Mouse (Mus musculus) intestine, embryonic 14.5 days (tissue): Measurements from ENCODE around the gene Gm26657. TPM values are rescaled to one million over a fixed set of nuclear protein-coding genes. Genes with fewer than 3 reads are reported as not detected.

Experiments used
- ATAC-seq: fragments of 200-750 bp; cut with Nextera tagmentation; replicated peaks from 2 replicates; pipeline ENCODE4 v1.8.0; 2017; ENCODE audit warnings: low read depth, moderate number of reproducible peaks, moderate TSS enrichment, moderate library complexity; ENCODE audit not compliant: low FRiP score, low TSS enrichment
- DNase-seq: peaks from one replicate; pipeline ENCODE4 v3.0.0-alpha.2; 2018; ENCODE audit warnings: low spot score
- H3K27ac ChIP-seq: fragments of 300-500 bp; sonication (generic); 2 replicates; pipeline ENCODE4 v1.5.1; 2014; ENCODE audit warnings: low read depth, mild to moderate bottlenecking, control low read depth
- H3K27me3 ChIP-seq: fragments of 300-500 bp; sonication (generic); replicated peaks from 2 replicates; pipeline ENCODE4 v1.6.1; 2014; ENCODE audit warnings: low read length, control low read depth; ENCODE audit not compliant: control insufficient read depth, insufficient read depth
- H3K36me3 ChIP-seq: fragments of 300-500 bp; sonication (generic); 2 replicates; pipeline ENCODE4 v1.6.1; 2014; ENCODE audit warnings: low read length, control low read depth; ENCODE audit not compliant: control insufficient read depth, insufficient read depth
- H3K4me1 ChIP-seq: fragments of 300-500 bp; sonication (generic); replicated peaks from 2 replicates; pipeline ENCODE4 v1.6.1; 2014; ENCODE audit warnings: low read length, control low read depth, mixed read lengths; ENCODE audit not compliant: control insufficient read depth, insufficient read depth
- H3K4me2 ChIP-seq: fragments of 300-500 bp; sonication (generic); 2 replicates; pipeline ENCODE4 v1.6.1; 2014; ENCODE audit warnings: low read length
- H3K4me3 ChIP-seq: fragments of 300-500 bp; sonication (generic); 2 replicates; pipeline ENCODE4 v1.5.1; 2014; ENCODE audit warnings: low read depth, low read length, control low read depth, mixed read lengths
- H3K9ac ChIP-seq: fragments of 300-500 bp; sonication (generic); 2 replicates; pipeline ENCODE4 v1.6.1; 2014; ENCODE audit warnings: mild to moderate bottlenecking, low read length
- H3K9me3 ChIP-seq: fragments of 300-500 bp; sonication (generic); 2 replicates; pipeline ENCODE4 v1.6.1; 2016; ENCODE audit warnings: low read length, control low read depth; ENCODE audit not compliant: control insufficient read depth
- WGBS: fragments of 180-500 bp; shearing (Covaris S2); extraction: QIAGEN DNeasy Blood & Tissue Kit; methylation state at CpG from one replicate; pipeline ENCODE4 v1.1.7; 2014; 5-methylcytosine and 5-hydroxymethylcytosine counted together
- polyA plus RNA-seq: library from polyadenylated mRNA; unstranded; fragments of >200 nt; fragmentation: Nextera tagmentation; extraction: Ambion mirVana; gene quantifications from 2 replicates; pipeline ENCODE4 v1.2.1, GENCODE M21; 2014

Gm26657 gene
- not detected in 2 replicates for polyA plus RNA-seq

- ATAC-seq (no peak), DNase-seq (no peak)
Observed at GRCm38 (mm10) chr4:56740020-56740485, at the start of gene Gm26657. TSS of gene Gm26657 (plus strand) at chr4:56740070.

GRCm38 (mm10) chr4:56696401-56696800 lies 43.5 kb upstream of the Gm26657 start:
- DNase-seq (no peak), ATAC-seq (no peak)
- H3K9ac ChIP-seq: no peak overlapping the region
- H3K4me3 ChIP-seq: no peak overlapping the region
- 80% methylated on average over 7 of the region's 7 CpGs for WGBS
- H3K27ac ChIP-seq: no peak overlapping the region
- no peaks in the 10 kb centered on the region for H3K4me1 ChIP-seq
- no peak overlapping the region for H3K4me2 ChIP-seq
- no peaks in the 10 kb centered on the region for H3K36me3 ChIP-seq
- no peaks in the 10 kb centered on the region for H3K9me3 ChIP-seq
- no peaks in the 10 kb centered on the region for H3K27me3 ChIP-seq

More at GRCm38 (mm10) chr4:56740020-56740485, at the start of gene Gm26657:
- Histone ChIP-seq H3K4me2 (no peak within 1 kb of the TSS), H3K9ac (no peak within 1 kb of the TSS), H3K36me3 (peaks cover 9% of the 10 kb centered on the region; the same call in 1 of the 2 replicates), H3K4me3 (no peak within 1 kb of the TSS), H3K9me3 (no peaks in the 10 kb centered on the region), H3K4me1 (no peaks in the 10 kb centered on the region), H3K27ac (no peak within 1 kb of the TSS), H3K27me3 (no peaks in the 10 kb centered on the region)
- WGBS: 84% methylated on average over 18 of the region's 18 CpGs

- ATAC-seq (no peak), DNase-seq (no peak)
- no peaks in the 10 kb centered on the region for H3K36me3 ChIP-seq
- WGBS: 39% methylated on average over 5 of the region's 5 CpGs
- no peak overlapping the region for H3K27ac ChIP-seq
- H3K4me3 ChIP-seq: no peak overlapping the region
- H3K9ac ChIP-seq: no peak overlapping the region
- H3K9me3 ChIP-seq: no peaks in the 10 kb centered on the region
- H3K4me2 ChIP-seq: no peak overlapping the region
- no peaks in the 10 kb centered on the region for H3K27me3 ChIP-seq
- H3K4me1 ChIP-seq: no peaks in the 10 kb centered on the region
Observed at GRCm38 (mm10) chr4:56698671-56699070, 41.2 kb upstream of the Gm26657 start.

GRCm38 (mm10) chr4:56702234-56702633 lies 37.6 kb upstream of the Gm26657 start:
- no peak for ATAC-seq
- Histone ChIP-seq H3K27me3 (no peaks in the 10 kb centered on the region), H3K4me1 (no peaks in the 10 kb centered on the region), H3K9ac (no peak overlapping the region), H3K27ac (no peak overlapping the region), H3K4me2 (no peak overlapping the region), H3K36me3 (no peaks in the 10 kb centered on the region), H3K4me3 (no peak overlapping the region), H3K9me3 (no peaks in the 10 kb centered on the region)
- no peak for DNase-seq
- 34% methylated on average over 10 of the region's 10 CpGs for WGBS

- ATAC-seq (no peak), DNase-seq (no peak)
- Histone ChIP-seq H3K4me1 (no peaks in the 10 kb centered on the region), H3K4me2 (no peak overlapping the region), H3K27me3 (no peaks in the 10 kb centered on the region), H3K36me3 (no peaks in the 10 kb centered on the region), H3K9ac (no peak overlapping the region), H3K9me3 (no peaks in the 10 kb centered on the region), H3K4me3 (no peak overlapping the region), H3K27ac (no peak overlapping the region)
- 86% methylated on average over 3 of the region's 3 CpGs for WGBS
Observed at GRCm38 (mm10) chr4:56713155-56713554, 26.7 kb upstream of the Gm26657 start.

- no peaks in the 10 kb centered on the region for H3K27me3 ChIP-seq
- no peaks in the 10 kb centered on the region for H3K36me3 ChIP-seq
- ATAC-seq (no peak), DNase-seq (no peak)
- 66% methylated on average over 5 of the region's 5 CpGs for WGBS
- no peak overlapping the region for H3K4me3 ChIP-seq
- H3K27ac ChIP-seq: no peak overlapping the region
- no peaks in the 10 kb centered on the region for H3K9me3 ChIP-seq
- no peak overlapping the region for H3K4me2 ChIP-seq
- H3K4me1 ChIP-seq: no peaks in the 10 kb centered on the region
- H3K9ac ChIP-seq: no peak overlapping the region
Observed at GRCm38 (mm10) chr4:56716801-56717200, 23.1 kb upstream of the Gm26657 start.

GRCm38 (mm10) chr4:56717932-56718331 lies 21.9 kb upstream of the Gm26657 start:
- no peak overlapping the region for H3K9ac ChIP-seq
- no peaks in the 10 kb centered on the region for H3K27me3 ChIP-seq
- ATAC-seq (no peak), DNase-seq (no peak)
- WGBS: 87% methylated on average over 3 of the region's 3 CpGs
- no peak overlapping the region for H3K4me3 ChIP-seq
- H3K9me3 ChIP-seq: no peaks in the 10 kb centered on the region
- H3K4me2 ChIP-seq: no peak overlapping the region
- no peak overlapping the region for H3K27ac ChIP-seq
- no peaks in the 10 kb centered on the region for H3K4me1 ChIP-seq
- H3K36me3 ChIP-seq: no peaks in the 10 kb centered on the region

- DNase-seq: no peak
- no peaks in the 10 kb centered on the region for H3K36me3 ChIP-seq
- H3K4me1 ChIP-seq: no peaks in the 10 kb centered on the region
- H3K27ac ChIP-seq: no peak overlapping the region
- 65% methylated on average over 12 of the region's 12 CpGs for WGBS
- H3K27me3 ChIP-seq: no peaks in the 10 kb centered on the region
- H3K9me3 ChIP-seq: no peaks in the 10 kb centered on the region
- H3K4me3 ChIP-seq: no peak overlapping the region
- no peak for ATAC-seq
- no peak overlapping the region for H3K4me2 ChIP-seq
- no peak overlapping the region for H3K9ac ChIP-seq
Observed at GRCm38 (mm10) chr4:56718573-56719442, 21.1 kb upstream of the Gm26657 start.

- Histone ChIP-seq H3K27ac (no peak overlapping the region), H3K27me3 (no peaks in the 10 kb centered on the region), H3K4me1 (no peaks in the 10 kb centered on the region), H3K36me3 (no peaks in the 10 kb centered on the region), H3K4me3 (no peak overlapping the region), H3K4me2 (no peak overlapping the region), H3K9ac (no peak overlapping the region), H3K9me3 (no peaks in the 10 kb centered on the region)
- ATAC-seq (no peak), DNase-seq (no peak)
- WGBS: 69% methylated on average over 9 of the region's 9 CpGs
Observed at GRCm38 (mm10) chr4:56719456-56719855, 20.4 kb upstream of the Gm26657 start.
